Mouse (Mus musculus) ovary, postnatal 36 days (tissue): ENCODE measurements at regions not wholly inside any gene's neighbourhood (a gene's known extent, or its start where the extent isn't known, plus 50 kb on each side); places are given as distances from the start of the nearest gene placed in this dataset.

Source experiments
- DNase-seq: peaks from one replicate; pipeline ENCODE4 v3.0.0; 2022; ENCODE audit warnings: low spot score, mixed read lengths

DNA sequence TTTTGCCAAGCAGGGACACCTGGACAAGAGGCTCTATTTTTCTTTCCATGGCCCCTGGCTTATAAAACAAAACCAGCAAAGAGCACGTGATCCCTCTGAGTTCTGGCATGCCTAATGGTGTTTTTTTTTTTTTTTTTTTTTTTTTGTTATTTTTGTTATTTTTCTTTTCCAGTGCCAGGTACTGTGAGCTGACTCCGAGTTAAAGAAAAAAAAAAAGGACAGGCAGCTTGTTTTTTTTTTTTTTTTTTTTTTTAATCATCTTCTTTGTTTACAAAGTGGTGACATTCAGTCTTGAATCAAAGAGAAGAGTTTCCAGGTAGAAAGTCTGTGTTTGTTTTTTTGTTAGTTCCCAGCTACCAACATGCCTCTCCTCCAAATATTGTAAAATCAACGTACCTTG is 263.8 kb downstream of the Bcl11a start:
- DNase-seq, result no peak

DNA sequence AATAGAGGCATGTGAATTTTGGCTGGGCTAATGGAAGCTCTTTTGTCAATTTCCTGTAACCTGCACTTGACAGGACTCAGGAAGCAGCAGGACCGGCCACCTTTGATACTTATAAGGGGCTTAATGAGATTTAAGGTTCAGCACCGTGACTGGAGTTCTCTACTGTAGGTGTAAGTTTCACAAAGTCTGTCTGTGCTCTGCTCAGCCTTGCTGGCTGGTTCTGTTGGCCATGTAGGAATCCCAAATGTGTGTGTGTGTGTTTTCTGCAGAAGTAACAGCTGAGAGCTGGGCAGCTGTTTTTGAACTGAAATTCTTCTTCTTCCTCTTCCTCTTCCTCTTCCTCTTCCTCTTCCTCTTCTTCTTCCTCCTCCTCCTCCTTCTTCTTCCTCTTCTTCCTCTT is 264.3 kb downstream of the Bcl11a start:
- no peak for DNase-seq

DNA sequence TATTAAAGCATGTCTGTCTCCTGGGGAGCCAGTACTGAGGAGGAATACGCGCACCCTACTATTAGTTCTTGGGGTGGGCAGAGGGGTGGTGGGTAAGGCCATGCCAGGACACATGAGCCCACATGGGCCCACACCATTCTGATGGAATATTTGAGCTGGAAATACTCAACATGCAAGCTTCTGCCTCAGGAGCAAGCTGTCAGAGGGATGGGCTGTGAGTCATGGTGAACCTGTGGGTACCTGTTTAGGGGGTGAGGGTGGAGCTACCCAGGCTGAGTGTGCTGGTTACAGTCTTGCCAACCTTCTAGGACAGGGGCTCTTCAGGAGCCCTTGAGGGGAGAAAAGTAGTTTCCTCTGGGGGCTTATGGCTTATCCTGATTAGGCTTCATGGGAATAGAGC is 264.9 kb downstream of the Bcl11a start:
- DNase-seq, result no peak

DNA sequence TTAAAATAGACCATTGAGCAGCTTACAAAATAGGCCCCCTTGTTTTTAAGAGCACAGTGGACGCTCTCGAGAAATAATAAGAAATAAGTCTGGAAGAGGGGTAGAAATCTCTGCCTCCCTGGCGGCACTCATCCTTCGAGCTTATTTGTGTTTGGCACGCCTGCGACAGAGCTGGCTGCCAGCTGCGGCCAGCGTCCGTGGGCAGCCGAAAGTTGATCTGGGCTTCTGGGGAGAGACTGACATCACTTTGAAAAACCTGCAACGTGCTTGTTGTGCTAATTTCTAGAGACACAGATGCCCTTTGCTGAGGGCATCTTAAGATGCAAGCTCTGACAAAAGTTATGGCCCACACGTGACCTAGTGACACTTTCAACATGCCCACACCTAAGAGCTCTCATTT is 269.4 kb downstream of the Bcl11a start:
- DNase-seq, result no peak

DNA sequence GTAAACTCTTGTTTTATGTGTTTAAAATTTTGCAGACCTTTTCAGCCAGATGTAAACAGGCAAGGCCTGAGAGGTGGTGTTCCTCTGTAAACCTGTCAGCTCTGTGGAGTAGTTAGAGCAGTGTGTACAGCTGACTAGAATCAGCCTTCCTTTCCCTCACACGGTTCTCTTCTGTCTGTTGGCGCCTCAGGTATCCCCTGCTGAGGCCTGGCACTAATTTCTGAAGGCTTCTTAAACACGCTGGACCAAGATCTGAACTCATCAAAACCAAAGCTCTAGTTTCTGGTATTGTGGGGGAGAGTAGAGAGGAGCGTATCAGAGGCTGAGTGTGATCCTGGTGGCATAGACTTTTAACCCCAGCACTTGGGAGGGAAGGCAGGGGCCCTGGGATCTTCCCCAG is 270.9 kb downstream of the Bcl11a start:
- DNase-seq, result no peak

DNA sequence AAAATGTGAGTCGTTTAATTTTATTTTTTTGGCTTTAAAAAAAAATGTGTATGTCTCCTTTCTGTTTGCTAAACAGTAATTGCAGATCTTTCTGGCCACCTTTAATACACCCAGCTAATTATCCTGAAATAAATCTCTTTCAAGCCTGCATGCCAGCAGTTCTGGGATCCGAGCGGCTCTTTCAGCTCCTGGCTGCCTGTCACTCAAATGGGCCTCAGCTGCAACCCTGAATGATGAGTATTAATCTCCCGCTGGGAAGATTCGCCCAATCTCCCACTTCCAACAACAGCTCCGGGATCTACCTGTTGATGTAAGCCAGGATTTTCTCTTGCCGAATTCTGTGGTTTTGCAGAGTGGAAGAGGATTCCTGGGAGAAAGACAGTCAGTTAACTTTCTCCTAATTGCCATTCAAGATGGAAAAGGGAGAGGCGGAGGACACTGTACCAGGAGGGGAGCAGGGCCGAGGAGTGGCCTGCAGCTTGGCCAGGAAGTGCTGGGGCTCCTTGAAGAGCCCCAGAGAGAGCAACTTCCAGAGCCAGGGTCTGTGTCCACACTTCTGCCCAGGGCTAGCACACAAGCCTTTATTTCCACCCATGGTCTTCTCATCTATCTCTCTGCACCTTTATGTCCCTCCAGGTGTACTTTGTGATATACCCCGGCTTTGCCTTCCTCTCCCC is 272.2 kb downstream of the Bcl11a start:
- DNase-seq, result no peak

DNA sequence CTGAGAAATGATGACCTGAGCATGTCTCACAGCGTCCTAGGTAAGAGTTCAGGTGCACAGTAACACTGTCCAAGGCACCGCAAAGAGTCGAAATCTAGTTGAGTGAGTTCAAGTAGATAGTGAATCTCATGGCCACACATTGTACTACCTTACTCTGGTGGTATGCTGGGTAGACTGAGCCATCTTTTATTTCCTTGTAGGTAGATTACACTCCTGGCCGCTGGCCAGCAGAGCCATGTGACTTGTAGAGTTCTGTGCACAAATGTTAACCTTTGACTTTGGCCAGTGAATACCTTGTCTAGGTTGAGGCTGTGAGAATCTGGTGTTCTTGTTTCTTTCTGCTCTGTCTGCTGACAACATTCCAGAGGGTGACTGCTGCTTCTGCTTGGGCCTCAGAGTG is 273.0 kb downstream of the Bcl11a start:
- no peak for DNase-seq

DNA sequence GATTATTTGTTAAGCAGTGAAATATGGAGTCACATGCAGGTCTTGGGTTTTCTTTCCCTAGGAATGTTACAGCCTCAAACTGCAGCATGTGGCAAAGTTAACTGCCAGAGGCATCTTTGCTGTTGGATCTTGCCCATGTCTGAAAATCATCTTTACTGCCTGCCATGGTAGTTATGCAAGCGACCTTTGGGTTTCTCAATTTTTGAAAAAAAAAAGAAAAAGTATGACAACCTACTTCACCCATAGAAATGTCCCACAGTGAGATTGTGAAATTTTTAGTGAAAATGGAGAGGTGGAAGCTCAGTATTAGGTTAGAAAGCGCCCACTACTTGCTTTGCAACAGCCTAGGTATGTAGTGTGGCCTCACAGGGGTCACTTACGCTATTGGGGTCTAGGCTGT is 274.2 kb downstream of the Bcl11a start:
- DNase-seq, result no peak

DNA sequence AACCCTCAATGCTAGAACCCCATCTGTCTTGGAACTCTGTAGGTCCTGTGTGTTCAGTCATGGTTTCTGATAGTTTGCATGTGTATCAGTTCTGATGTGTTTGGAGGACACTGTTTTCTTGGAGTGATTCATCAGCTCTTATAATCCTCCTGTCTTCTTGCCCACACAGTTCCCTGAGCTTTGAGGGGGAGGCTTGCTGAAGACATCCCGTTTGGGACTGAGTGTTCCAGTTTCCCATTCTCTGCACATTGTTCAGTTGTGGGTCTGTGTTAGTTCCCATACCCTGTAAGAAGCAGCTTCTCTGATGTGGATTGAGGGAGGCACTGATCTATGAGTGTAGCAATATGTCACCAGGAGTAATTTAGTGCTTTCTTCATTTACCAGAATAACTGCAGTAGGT is 275.2 kb downstream of the Bcl11a start:
- no peak for DNase-seq

DNA sequence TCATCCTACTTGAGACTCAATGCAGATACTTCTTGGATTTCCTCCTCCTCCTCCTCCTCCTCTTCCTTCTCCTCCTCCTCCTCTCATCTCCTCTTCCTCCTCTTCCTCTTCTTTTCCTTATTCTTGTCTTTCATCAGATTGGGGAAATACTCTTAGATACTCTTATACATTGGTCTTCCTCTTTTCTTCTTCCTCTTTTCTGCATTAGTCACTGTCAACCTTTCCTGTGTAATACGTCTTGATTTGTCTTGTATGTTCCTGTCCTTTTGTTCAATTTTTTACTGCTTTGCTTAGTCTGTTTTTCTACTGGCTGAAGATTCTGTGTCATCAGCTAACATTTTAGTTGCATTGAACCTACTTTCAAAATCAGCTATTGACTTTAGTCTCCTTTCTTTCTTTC is 279.5 kb downstream of the Bcl11a start:
- DNase-seq, result no peak

DNA sequence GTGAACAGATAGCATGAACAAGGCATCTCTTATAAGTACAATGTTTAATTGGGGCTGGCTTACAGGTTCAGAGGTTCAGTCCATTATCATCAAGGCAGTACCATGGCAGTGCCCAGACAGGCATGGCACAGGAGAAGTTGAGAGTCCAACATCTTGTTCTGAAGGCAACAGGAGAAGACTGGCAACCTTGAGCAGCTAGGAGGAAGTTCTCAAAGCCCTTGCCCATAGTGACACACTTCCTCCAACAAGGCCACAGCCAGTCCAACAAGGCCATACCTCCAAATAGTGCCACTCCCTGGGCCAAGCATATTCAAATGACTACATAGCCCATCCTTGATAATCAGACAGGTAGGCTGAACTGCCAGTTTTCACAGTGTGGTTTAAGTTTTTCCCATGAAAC is 281.2 kb downstream of the Bcl11a start:
- no peak for DNase-seq

DNA sequence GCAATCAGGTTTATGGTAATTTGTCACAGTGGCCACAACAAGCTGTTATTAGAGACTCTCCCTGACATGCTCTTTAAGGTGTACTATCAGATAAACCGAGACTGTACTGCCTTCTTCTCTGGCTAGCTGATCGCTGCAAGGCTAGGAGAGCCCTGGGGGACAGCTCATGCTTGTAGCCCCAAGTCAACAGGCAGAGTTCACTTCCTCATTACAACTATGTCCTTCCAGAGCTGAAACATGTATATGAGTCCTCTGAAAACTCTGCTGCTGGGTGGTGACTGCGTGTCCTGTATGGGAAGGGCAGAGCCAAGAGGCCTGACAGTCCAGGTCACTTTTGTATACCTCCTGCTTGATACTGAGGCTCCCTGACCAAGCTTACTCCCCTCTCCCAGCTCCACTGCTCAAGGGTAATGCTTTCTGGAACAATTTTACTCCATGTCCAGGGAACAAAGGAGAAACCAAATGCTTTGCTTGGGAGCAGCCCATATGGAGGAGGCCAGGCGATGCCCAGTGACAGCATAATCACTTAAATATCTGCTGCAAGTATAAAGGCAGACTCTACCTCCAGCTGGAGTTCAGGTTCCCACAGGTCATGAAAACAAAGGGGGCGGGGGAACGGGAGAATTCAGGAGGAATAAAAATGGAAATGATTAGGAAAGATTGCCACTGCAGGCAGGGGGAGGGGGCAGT is 284.3 kb downstream of the Bcl11a start:
- no peak for DNase-seq

DNA sequence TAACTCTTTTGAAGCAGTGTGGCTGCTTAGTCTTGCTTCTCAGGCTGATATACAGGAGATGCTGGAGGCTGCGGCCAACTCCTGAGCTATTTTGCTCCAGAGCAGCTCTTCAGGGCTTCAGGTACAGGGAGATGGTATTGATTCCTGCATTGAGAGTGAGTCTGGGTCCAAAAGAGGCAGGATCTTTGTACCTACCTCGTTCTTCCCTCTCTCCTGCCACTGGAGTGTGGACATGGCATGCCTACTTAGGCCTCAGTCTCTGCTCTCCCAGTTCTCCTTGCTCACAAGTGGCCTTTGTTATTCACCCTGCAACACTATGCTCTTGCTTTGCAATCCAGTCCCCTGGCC is 284.8 kb downstream of the Bcl11a start:
- no peak for DNase-seq

DNA sequence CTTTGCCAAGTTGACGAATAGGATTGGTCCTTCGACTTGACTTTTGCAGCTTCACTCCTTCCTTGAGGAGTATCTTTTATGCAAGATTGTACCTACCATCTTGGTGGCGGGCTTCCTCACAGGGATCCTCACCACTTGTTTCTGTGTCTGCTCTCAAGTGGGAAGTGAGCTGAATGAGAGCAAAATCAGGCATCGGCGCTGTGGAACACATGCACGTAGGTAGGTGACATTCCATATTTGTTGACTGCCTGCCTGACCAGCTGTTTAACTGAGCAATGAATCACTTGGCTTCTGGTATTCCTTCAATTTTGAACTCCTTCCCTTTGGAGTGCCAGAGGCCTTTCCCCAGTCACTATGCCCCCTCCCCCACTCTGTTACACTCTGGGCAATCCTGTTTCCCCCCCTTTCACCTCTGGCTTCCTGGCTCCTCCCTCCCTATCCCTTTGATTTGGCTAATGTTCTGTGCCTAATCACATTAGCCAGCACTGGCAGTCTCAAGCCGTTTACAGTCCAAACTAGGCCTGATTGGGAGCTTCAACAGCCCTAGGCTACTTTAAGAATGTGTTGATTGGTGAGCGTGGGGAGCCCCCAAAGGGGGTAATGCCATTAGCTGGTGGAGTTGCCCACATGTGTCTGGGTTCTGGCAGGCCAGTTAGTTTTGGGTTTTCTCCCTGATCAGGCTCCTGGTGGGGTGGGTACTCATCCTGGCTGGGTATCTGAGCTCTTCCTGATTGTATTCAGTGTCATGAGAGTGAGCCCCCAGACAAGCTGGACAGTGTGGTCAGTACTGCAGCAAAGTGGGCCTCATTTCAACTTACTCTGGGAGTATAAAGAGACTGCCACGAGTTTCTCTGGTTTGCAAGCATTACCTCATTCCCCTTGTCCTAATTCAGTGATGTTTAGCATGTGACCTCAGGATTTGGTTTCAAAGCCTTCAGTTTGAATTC is 285.8 kb downstream of the Bcl11a start:
- DNase-seq, result no peak

DNA sequence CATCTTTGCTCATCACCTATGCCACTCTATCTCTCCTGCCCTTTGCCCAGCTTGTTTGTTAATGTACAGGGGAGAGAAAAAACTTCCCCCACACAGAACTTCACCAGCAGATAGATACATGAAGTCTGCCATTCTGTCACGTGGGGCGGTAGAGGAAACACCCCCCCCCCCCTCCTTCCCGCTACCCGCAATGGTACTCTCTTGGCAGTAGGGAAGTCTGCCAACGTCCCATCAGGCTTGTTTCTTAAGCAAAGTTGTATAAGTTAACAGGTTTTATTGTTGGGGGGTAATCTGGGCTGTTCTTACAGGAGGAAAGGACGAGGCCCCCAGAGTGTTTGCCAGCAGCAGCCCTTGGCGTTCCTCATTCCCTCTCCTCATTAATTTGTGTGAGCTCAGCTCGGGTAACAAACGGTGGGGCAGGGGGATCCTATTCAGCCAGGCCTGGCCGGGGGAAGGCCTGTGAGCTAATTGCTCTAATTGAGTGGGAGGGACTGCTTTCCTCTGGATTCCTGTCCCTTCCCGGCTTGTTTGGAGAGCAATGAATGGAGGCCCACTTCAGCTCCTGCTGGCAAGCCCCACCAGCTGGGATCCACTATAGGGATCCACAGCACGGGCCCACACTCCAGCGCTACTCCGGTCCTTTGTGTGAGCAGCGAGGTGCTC is 292.5 kb downstream of the Bcl11a start:
- no peak for DNase-seq

DNA sequence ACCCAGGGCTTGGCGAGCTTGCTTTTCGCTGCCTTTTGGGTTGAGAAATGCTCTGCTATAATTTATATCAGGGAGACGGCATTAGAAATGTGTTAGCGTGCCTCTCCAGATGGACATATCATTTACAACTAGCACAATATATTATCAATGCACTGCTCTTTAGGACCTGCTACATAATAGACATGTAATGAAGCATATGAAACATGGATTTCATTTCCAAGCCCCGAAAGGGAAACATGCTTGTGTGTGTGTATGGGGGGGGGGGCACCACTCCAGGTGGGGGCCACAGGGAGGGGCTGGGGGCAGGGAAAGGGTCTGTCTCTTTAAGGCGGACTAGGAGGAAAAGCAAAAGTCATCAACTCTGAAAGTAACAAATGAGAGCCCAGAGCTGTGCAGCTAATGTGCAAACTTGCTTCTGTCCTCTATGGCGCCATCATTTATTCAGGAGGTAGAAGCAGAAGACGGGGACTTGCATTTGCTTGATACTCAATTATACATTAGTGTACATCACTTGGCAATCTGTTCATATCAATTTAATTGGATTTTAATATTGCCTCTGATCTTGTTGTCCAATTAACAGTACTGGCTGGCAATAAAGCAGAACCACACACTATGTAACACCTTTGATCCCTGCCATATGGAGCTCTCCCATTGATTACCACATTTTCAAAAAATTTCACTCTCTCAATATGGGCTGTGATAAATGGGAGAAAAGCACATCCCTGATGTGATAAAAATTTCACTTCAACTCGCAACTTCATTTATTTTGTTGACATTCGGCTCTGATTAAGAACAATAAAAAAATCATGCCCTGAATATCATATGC is 293.2 kb downstream of the Bcl11a start:
- no peak for DNase-seq

DNA sequence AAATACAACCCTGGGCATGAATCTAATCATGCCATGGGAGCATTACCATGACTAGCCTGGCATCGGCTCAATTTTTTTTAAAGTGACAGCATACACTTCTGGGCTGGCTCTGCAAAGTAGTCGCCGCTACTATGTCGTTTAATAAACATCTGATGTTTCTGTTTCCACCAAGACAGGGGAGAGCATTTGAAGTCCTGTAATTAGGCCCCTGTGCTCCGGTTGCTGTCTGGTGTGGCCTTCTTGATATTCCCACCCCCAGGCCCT is 293.8 kb downstream of the Bcl11a start:
- no peak for DNase-seq

DNA sequence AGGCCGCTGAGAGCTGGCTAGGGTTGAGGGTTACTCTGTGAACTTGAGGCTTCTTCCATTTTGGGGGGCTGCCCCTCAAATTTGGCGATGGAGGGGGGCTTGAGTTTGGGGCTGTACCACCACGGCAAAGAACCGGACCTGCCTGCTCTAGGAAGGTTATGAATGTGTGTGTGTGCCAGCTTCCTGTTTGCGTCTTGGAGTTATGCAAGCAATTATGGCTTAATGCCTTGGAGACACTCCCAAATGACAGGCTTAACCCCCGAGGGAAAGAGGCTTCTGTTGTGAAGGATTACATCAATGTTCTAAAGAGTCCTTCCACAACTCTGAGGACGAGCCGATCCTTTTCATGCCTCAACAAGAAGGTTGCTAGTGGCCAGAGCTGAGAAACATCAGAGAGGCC is 294.1 kb downstream of the Bcl11a start:
- no peak for DNase-seq

DNA sequence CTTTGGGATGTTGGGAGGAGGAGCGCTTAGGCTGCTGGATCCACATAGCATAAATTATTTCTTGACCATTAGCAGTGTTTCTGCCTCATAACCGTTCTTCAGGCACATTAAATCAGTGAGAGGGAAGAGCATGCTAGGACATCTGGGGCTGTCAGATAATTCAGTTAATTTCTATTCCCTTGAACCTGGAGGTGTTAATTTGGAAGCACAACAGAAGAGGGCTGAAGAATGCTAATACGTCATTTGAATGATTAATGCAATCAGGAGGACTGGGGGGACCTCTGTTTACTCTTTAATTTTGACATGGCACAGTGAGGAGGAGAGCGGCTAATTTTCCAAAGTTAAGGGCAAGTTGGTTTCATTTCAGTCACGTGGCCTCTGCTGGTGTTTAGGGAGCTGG is 294.8 kb downstream of the Bcl11a start:
- no peak for DNase-seq

DNA sequence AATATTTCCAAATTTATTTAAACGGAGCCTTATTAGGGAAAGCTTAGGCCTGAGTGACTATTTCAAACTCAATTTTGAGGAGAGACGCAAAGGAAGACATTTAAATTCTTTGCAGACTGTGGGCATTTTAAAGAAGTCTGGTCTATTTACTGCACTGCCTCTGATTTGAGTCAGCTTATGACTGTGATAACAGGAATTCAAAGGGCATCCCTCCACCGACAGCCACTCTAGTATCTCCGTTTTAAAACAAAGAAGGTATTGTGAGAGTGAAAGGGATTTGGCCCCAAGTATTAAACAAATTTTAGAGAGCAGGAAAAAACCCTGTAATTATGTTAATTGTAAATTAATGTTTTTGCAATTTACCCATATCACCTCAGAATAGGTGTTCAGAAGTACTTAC is 295.4 kb downstream of the Bcl11a start:
- no peak for DNase-seq

DNA sequence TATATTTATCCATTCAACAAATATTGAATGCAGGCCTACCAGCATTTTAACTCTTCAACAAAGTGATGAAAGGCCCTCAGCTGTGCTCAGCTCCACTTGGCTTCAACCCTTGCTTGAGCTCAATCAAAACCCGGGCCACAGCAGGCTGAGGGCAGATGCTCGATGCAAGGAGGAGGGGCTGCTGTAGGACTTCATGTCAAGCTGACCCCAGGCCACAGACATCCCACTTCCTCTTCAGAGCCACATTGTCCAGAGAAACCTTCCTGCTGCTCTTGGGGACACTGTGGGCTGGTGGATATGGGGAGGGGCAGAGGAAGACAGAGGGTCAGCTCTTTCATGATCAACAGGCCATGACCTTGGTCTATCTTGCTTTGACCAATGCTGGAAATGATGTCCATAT is 299.7 kb downstream of the Bcl11a start:
- DNase-seq, result no peak

DNA sequence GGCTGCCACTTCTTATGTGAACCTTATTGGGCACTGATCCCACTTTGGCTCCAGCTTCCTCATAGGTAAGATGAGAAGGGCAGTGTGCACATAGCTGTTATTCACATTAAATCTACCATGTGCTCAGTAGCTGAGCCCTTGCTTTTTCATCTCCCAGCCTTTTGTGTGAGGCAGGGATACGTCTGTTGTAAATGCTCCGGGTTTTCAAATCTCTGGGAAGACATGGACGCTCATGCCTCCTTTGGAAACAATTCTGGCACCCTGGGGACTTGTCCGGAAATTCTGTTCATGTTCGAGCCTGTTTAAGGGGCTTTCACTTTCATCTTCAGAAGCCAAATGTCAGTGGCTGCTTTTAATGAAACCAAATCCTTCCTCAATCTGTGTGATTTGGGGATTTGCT is 312.7 kb downstream of the Bcl11a start:
- DNase-seq, result no peak
